Mouse (Mus musculus): ENCODE data around the gene Srxn1. TPM values are rescaled to one million over a fixed set of nuclear protein-coding genes. Genes with fewer than 3 reads are reported as not detected.

Srxn1 gene
- not detected for total RNA-seq (2023)

DNA sequence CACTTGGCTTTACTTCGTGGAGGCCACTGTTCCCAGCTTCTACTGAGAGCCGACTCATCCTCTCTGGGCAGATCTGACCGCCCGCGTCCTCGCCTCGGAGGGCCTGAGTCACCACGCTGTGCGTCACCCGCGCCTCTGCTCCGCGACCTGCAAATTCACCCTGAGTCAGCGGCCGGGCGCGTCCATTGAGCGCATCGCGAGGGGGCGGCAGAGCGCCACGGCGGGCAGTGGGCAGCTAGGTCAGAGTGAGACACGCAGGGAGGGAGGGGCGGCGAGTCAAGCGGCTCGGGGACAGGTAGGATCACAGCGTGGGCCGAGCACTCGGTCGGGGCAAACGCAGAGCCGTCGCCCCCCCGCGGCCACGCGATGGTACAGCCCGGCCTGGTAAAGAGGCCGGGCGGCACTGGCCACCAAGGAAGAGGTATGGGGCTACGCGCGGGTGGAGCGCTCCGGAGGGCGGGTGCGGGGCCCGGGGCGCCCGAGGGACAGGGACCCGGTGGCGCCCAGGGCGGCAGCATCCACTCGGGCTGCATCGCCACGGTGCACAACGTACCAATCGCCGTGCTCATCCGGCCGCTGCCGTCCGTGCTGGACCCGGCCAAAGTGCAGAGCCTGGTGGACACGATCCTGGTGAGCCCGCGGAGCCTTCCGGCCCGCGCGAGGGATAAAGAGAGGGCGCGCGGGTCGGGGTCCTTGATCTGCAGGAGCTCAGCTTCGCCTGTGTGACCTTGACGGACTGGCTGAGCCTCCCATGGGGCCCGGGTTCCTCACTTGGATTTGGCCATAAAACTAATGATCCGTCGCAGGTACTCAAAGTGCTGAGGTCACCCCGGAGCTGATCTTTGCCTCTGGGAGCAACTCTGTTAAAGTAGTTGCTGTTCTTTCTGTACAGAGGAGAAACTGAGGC lies at the start of gene Srxn1:
TSS of gene Srxn1 (plus strand) at position 199 of the 907 bp plus-strand sequence.

DNA sequence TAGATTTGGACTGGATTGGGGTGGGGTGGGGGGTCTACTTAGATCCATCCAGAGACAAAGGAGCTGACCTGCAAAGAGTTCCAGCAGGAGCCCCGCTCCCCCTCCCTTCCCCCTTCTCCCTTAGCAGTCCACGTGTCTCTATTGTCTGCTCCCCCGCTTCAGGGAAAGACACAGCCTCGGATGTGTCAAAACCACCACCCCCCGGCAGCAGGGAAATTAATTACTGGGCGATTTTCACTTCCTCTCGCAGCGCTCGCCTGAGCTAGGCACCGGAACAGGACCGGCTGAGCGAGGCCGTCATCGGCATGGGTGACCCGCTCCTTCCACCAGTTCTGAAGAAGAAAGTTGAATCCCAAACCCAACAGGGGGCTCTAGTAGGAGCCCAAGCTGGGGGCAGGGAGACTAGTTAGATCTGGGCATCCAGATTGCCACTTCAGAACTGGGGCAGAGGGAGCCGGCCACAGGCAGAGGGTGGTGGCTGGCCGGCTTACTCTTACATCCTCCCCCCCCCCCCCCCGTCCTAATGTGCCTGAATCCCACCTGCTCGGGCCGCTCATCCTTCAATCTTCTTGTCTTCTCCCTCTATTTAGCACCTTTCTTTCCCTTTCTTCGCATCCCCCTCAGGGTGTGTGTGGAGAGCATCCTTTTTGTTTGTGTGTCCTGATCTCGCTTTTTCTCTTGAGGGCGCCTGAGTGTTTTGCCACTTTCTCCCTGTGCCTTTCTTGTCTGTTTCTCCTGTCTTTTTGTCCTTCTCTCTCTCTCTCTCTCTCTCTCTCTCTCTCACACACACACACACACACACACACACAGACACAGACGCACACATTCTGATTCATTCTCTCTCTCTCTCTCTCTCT lies 24.4 kb upstream of the Srxn1 start, which contains the start of gene Scrt2:
TSS of gene Scrt2 (plus strand) at position 845 of the 857 bp plus-strand sequence.

DNA sequence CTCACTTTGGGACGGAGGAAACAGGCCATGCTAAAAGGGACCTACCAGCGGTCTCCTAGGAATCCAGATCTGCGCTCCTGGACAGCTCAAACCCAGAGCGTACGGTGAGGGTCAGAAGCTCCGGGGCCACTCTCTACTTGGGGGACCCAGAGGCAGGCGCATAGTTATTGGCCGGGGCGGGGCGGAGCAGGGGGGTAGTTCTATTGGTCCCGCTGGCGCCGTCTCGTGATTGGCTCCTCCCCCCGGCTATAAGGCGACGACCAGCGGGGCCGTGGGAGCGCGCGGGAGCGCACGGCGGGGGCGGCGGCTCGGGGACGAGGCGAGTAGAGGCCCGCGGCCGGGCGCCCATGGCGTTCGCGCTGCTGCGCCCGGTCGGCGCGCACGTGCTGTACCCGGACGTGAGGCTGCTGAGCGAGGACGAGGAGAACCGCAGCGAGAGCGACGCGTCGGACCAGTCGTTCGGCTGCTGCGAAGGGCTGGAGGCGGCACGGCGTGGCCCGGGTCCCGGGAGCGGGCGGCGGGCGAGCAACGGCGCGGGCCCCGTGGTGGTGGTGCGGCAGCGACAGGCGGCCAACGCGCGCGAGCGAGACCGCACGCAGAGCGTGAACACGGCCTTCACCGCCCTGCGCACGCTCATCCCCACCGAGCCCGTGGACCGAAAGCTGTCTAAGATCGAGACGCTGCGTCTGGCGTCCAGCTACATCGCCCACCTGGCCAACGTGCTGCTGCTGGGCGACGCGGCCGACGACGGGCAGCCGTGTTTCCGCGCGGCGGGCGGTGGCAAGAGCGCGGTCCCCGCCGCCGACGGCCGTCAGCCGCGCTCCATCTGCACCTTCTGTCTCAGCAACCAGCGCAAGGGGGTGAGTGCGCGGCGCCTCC lies 38.2 kb downstream of the Srxn1 start, which contains the start of gene Tcf15:
TSS of gene Tcf15 (plus strand) at position 283 of the 879 bp plus-strand sequence.

Other genes with a start within 250 kb of the Srxn1 start
- gene Angpt4, start 194.3 kb upstream of the Srxn1 start, total RNA-seq (2023), result not detected
- gene Fam110a, start 125.3 kb upstream of the Srxn1 start, total RNA-seq (2023), result 1 to 10 TPM; 4.6 to 5.8 TPM
- gene Slc52a3, start 109.0 kb upstream of the Srxn1 start, total RNA-seq (2023), result 1 to 10 TPM; 3.1 to 3.4 TPM
- not detected for gene Scrt2, start 24.0 kb upstream of the Srxn1 start, total RNA-seq (2023)
- not detected for gene Tcf15, start 38.0 kb downstream of the Srxn1 start, total RNA-seq (2023)
- gene Csnk2a1, start 121.3 kb downstream of the Srxn1 start, total RNA-seq (2023), result 100 to 1,000 TPM; 133 to 140 TPM
- gene Tbc1d20, start 188.3 kb downstream of the Srxn1 start, total RNA-seq (2023), result 10 to 100 TPM; 76.2 to 90.2 TPM
- 100 to 1,000 TPM; 205 to 216 TPM for gene Rbck1, start 227.1 kb downstream of the Srxn1 start, total RNA-seq (2023)
- gene Trib3, start 238.5 kb downstream of the Srxn1 start, total RNA-seq (2023), result 1 to 10 TPM; 5.7 to 6.1 TPM

Measured in B cell, adult 67 days (primary cell).